Mouse (Mus musculus): ENCODE measurements at regions not wholly inside any gene's neighbourhood (a gene's known extent, or its start where the extent isn't known, plus 50 kb on each side); places are given as distances from the start of the nearest gene placed in this dataset.

- no peak for ATAC-seq
- ChIA-PET CTCF (no interaction called here), POLR2A (no interaction called here)
- no peak for TF ChIP-seq CTCF (IDR thresholded peaks at IDR 0.05)
- in situ Hi-C loops (cut with MboI; ENCODE audit: low pct_unique_long_range_greater_than_20kb): no loop called here
- no peaks in the 10 kb centered on the region for H3K27me3 ChIP-seq
- no peak for DNase-seq (ENCODE audit: low read depth, low spot score)
Measured at GRCm38 (mm10) chr16:68017672-68018071, 397.0 kb upstream of the Cadm2 start.

GRCm38 (mm10) chr16:67989671-67990070, 369.0 kb upstream of the Cadm2 start:
- no peak for ATAC-seq
- TF ChIP-seq CTCF (IDR thresholded peaks at IDR 0.05): no peak
- POLR2A ChIA-PET: no interaction called here
- DNase-seq (ENCODE audit: low read depth, low spot score): no peak
- no peaks in the 10 kb centered on the region for H3K27me3 ChIP-seq
- in situ Hi-C loops (cut with MboI; ENCODE audit: low pct_unique_long_range_greater_than_20kb): no loop called here
- CTCF ChIA-PET: no interaction called here

GRCm38 (mm10) chr16:67976565-67976964, 355.9 kb upstream of the Cadm2 start:
- no peak for ATAC-seq
- CTCF ChIA-PET: interaction anchor here (1.5 kb wide), 1 partner anchor 10 kb away, joined by 4 read pairs; no protein-coding TSS in a partner anchor
- H3K27me3 ChIP-seq: no peaks in the 10 kb centered on the region
- DNase-seq (ENCODE audit: low read depth, low spot score): no peak
- POLR2A ChIA-PET: no interaction called here
- peak; percentile 10 for TF ChIP-seq CTCF (IDR thresholded peaks at IDR 0.05)
- in situ Hi-C loops (cut with MboI; ENCODE audit: low pct_unique_long_range_greater_than_20kb): no loop called here

- H3K27me3 ChIP-seq: no peaks in the 10 kb centered on the region
- in situ Hi-C loops (cut with MboI; ENCODE audit: low pct_unique_long_range_greater_than_20kb): no loop called here
- ChIA-PET POLR2A (no interaction called here), CTCF (no interaction called here)
- DNase-seq (ENCODE audit: low read depth, low spot score) (no peak), ATAC-seq (no peak)
- no peak for TF ChIP-seq CTCF (IDR thresholded peaks at IDR 0.05)
Measured at GRCm38 (mm10) chr16:67968311-67969145, 347.8 kb upstream of the Cadm2 start.

- CTCF ChIA-PET: no interaction called here
- ATAC-seq (no peak), DNase-seq (ENCODE audit: low read depth, low spot score) (no peak)
- TF ChIP-seq CTCF (IDR thresholded peaks at IDR 0.05): no peak
- in situ Hi-C loops (cut with MboI; ENCODE audit: low pct_unique_long_range_greater_than_20kb): no loop called here
- POLR2A ChIA-PET: no interaction called here
- H3K27me3 ChIP-seq: no peaks in the 10 kb centered on the region
Measured at GRCm38 (mm10) chr16:67949112-67949511, 328.4 kb upstream of the Cadm2 start.

- no peak for TF ChIP-seq CTCF (IDR thresholded peaks at IDR 0.05)
Measured at GRCm38 (mm10) chr16:67944406-67944805, 323.7 kb upstream of the Cadm2 start.

GRCm38 (mm10) chr16:67919175-67919574, 298.5 kb upstream of the Cadm2 start:
- H3K27me3 ChIP-seq: no peaks in the 10 kb centered on the region
- CTCF ChIA-PET: no interaction called here
- ATAC-seq: no peak
- no peak for TF ChIP-seq CTCF (IDR thresholded peaks at IDR 0.05)
- POLR2A ChIA-PET: no interaction called here
- in situ Hi-C loops (cut with MboI; ENCODE audit: low pct_unique_long_range_greater_than_20kb): no loop called here
- DNase-seq (ENCODE audit: low read depth, low spot score): no peak

More at GRCm38 (mm10) chr16:67944406-67944805, 323.7 kb upstream of the Cadm2 start:
- in situ Hi-C loops (cut with MboI; ENCODE audit: low pct_unique_long_range_greater_than_20kb): no loop called here
- ChIA-PET CTCF (no interaction called here), POLR2A (no interaction called here)
- DNase-seq (ENCODE audit: low read depth, low spot score) (no peak), ATAC-seq (no peak)
- no peaks in the 10 kb centered on the region for H3K27me3 ChIP-seq

GRCm38 (mm10) chr16:67871304-67872022, 250.8 kb upstream of the Cadm2 start:
- H3K27me3 ChIP-seq: no peaks in the 10 kb centered on the region
- in situ Hi-C loops (cut with MboI; ENCODE audit: low pct_unique_long_range_greater_than_20kb): no loop called here
- ChIA-PET POLR2A (no interaction called here), CTCF (interaction anchor here (1.0 kb wide), 1 partner anchor 9 kb away, joined by 3 read pairs; no protein-coding TSS in a partner anchor)
- TF ChIP-seq CTCF (IDR thresholded peaks at IDR 0.05): no peak
- ATAC-seq (no peak), DNase-seq (ENCODE audit: low read depth, low spot score) (no peak)

- POLR2A ChIA-PET: no interaction called here
- ATAC-seq (no peak), DNase-seq (ENCODE audit: low read depth, low spot score) (no peak)
- CTCF ChIA-PET: interaction anchor here (0.8 kb wide), 1 partner anchor 10 kb away, joined by 4 read pairs; no protein-coding TSS in a partner anchor
- peaks cover 4% of the 10 kb centered on the region for H3K27me3 ChIP-seq
- TF ChIP-seq CTCF (IDR thresholded peaks at IDR 0.05): no peak
- in situ Hi-C loops (cut with MboI; ENCODE audit: low pct_unique_long_range_greater_than_20kb): no loop called here
Measured at GRCm38 (mm10) chr16:67850201-67850600, 229.5 kb upstream of the Cadm2 start.

- no peak for ATAC-seq
Measured at GRCm38 (mm10) chr16:67844481-67844880, 223.8 kb upstream of the Cadm2 start.

GRCm38 (mm10) chr16:67797236-67797635, 176.5 kb upstream of the Cadm2 start:
- no peak for DNase-seq (ENCODE audit: low read depth, low spot score)
- CTCF ChIA-PET: interaction anchor here (0.9 kb wide), 1 partner anchor 13 kb away, joined by 4 read pairs; no protein-coding TSS in a partner anchor
- in situ Hi-C loops (cut with MboI; ENCODE audit: low pct_unique_long_range_greater_than_20kb): no loop called here
- peaks cover 3% of the 10 kb centered on the region for H3K27me3 ChIP-seq
- no peak for ATAC-seq
- TF ChIP-seq CTCF (IDR thresholded peaks at IDR 0.05): no peak
- POLR2A ChIA-PET: no interaction called here

More at GRCm38 (mm10) chr16:67844481-67844880, 223.8 kb upstream of the Cadm2 start:
- ChIA-PET POLR2A (no interaction called here), CTCF (interaction anchor here (1.1 kb wide), 1 partner anchor 10 kb away, joined by 4 read pairs; no protein-coding TSS in a partner anchor)
- no peak for DNase-seq (ENCODE audit: low read depth, low spot score)
- peaks cover 4% of the 10 kb centered on the region for H3K27me3 ChIP-seq
- no peak for TF ChIP-seq CTCF (IDR thresholded peaks at IDR 0.05)
- in situ Hi-C loops (cut with MboI; ENCODE audit: low pct_unique_long_range_greater_than_20kb): no loop called here

Data from Patski (cell line).